Mouse (Mus musculus) E14TG2a.4 (cell line): ENCODE measurements at regions not wholly inside any gene's neighbourhood (a gene's known extent, or its start where the extent isn't known, plus 50 kb on each side); places are given as distances from the start of the nearest gene placed in this dataset.

Source experiments
- H3K27me3 ChIP-seq: 2 replicates; pipeline ENCODE4 v1.6.1; 2014; ENCODE audit warnings: low read length, control low read depth; ENCODE audit not compliant: insufficient read depth
- H3K36me3 ChIP-seq: 2 replicates; pipeline ENCODE4 v1.6.1; 2014; ENCODE audit warnings: low read length, control low read depth; ENCODE audit not compliant: insufficient read depth
- H3K4me1 ChIP-seq: replicated peaks from 2 replicates; pipeline ENCODE4 v1.6.1; 2014; ENCODE audit warnings: low read depth, low read length, control low read depth
- H3K4me3 ChIP-seq: replicated peaks from 2 replicates; pipeline ENCODE4 v1.5.1; 2014; ENCODE audit warnings: mild to moderate bottlenecking, low read length
- H3K9me3 ChIP-seq: 2 replicates; pipeline ENCODE4 v1.6.1; 2014; ENCODE audit warnings: low read length, control low read depth
- CTCF ChIP-seq: conservative IDR thresholded peaks from 2 replicates; pipeline ENCODE4 v1.5.1; 2014; ENCODE audit warnings: low read length
- NANOG ChIP-seq: IDR thresholded peaks from 2 replicates; pipeline ENCODE4 v1.6.1; 2014; ENCODE audit warnings: borderline replicate concordance, low read length, mixed read lengths
- POU5F1 ChIP-seq: IDR thresholded peaks from 2 replicates; pipeline ENCODE4 v1.6.1; 2014; ENCODE audit warnings: low read length, borderline replicate concordance

- TF ChIP-seq NANOG (no peak), CTCF (no peak), POU5F1 (no peak)
- Histone ChIP-seq H3K27me3 (no peaks in the 10 kb centered on the region), H3K4me1 (no peaks in the 10 kb centered on the region), H3K4me3 (no peak overlapping the region), H3K36me3 (no peaks in the 10 kb centered on the region), H3K9me3 (no peaks in the 10 kb centered on the region)
Observed at GRCm38 (mm10) chr10:12253274-12253673, 615.9 kb downstream of the Utrn start.

DNA sequence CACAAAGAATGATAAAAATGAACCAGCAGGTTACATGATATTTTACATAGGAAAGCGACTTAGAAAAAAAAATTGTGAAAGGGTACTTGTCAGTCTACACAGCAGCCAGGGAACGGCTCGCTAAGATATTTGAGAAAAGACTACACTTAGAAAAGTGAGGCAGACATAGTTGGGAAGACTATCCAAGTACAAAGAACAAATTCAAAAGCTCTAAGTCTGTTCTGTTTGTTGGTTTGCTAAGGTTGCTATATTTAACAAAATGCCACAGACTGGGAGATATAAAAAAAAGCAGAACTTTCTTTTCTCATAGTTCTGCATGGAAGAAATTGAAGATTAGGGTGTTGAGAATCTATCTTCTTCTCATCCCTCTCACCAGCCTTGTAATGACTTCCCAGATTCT, 583.5 kb downstream of the Utrn start:
- Histone ChIP-seq H3K36me3 (no peaks in the 10 kb centered on the region), H3K9me3 (no peaks in the 10 kb centered on the region), H3K4me1 (no peaks in the 10 kb centered on the region), H3K27me3 (no peaks in the 10 kb centered on the region), H3K4me3 (no peak overlapping the region)
- TF ChIP-seq CTCF (no peak), POU5F1 (no peak), NANOG (no peak)

GRCm38 (mm10) chr10:12298887-12299286, 570.3 kb downstream of the Utrn start:
- Histone ChIP-seq H3K4me1 (no peaks in the 10 kb centered on the region), H3K27me3 (no peaks in the 10 kb centered on the region), H3K36me3 (no peaks in the 10 kb centered on the region), H3K4me3 (no peak overlapping the region), H3K9me3 (no peaks in the 10 kb centered on the region)
- TF ChIP-seq CTCF (no peak), POU5F1 (no peak), NANOG (no peak)

GRCm38 (mm10) chr10:12302396-12302795, 566.8 kb downstream of the Utrn start:
- TF ChIP-seq NANOG, result no peak
- no peak for TF ChIP-seq CTCF
- TF ChIP-seq POU5F1, result no peak
- Histone ChIP-seq H3K4me3 (no peak overlapping the region), H3K9me3 (no peaks in the 10 kb centered on the region), H3K27me3 (no peaks in the 10 kb centered on the region), H3K4me1 (no peaks in the 10 kb centered on the region), H3K36me3 (no peaks in the 10 kb centered on the region)

DNA sequence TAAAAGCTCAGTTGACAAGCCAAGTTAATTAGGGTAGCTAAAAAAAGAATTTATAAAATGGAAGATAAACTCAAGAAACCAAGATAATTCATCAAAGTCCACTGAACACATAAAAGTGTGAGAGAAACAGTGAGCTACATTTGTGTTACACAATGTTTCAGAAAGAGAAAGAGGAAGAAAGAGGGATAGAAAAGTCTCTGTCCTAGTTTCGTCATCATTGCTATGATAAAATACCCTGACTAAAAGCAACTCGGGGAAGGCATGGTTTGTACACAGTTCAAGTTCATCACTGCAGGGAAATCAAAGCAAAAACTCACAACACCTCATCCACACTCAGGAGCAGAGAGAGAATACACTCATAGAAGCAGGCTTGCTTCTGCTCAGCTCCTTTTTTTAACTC, 548.9 kb downstream of the Utrn start:
- TF ChIP-seq CTCF (no peak), NANOG (no peak), POU5F1 (no peak)
- H3K4me1 ChIP-seq, result no peaks in the 10 kb centered on the region
- H3K36me3 ChIP-seq, result no peaks in the 10 kb centered on the region
- H3K27me3 ChIP-seq, result no peaks in the 10 kb centered on the region
- H3K9me3 ChIP-seq, result no peaks in the 10 kb centered on the region
- H3K4me3 ChIP-seq, result no peak overlapping the region
